Mouse (Mus musculus): ENCODE measurements around the gene Fat3. TPM values are rescaled to one million over a fixed set of nuclear protein-coding genes. Genes with fewer than 3 reads are reported as not detected.

Gene Fat3
- polyA plus RNA-seq, 1 experiment from 2014 or later: 0.44 TPM

DNA sequence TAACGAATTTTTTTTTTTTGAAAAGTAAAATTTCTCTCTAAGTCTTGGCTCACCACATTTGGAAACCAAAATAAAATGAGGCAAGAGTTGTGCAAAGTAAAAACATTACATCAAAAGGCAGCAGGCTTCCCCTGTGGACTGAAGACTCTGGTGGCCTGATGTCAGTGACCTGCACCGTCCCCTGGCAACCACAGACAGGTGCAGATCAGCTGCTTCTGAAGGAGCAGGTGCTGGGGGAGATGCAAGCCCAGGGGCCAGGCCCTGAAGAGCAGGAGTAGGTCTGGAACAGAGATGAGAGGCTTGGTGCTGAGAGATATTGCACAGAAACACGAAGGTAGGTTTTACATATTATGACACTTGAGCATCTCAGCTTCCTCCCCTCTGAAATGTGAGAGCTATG is 289.6 kb downstream of the Fat3 start:
- WGBS: 72% methylated on average over 3 of the region's 3 CpGs
- no peak overlapping the region for H3K4me3 ChIP-seq (ENCODE audit: low read length)
- H3K9ac ChIP-seq (ENCODE audit: low read depth, low read length): no peak overlapping the region
- H3K4me1 ChIP-seq (ENCODE audit: control insufficient read depth, insufficient read depth, low read length): peaks cover 9% of the 10 kb centered on the region; the same call in 1 of the 2 replicates
- no peak overlapping the region for H3K4me2 ChIP-seq (ENCODE audit: low read depth, low read length)
- ATAC-seq: no peak
- H3K36me3 ChIP-seq (ENCODE audit: control insufficient read depth, insufficient read depth, low read length): no peaks in the 10 kb centered on the region
- H3K27me3 ChIP-seq (replicated peaks; ENCODE audit: control insufficient read depth, insufficient read depth, low read length): no peaks in the 10 kb centered on the region
- H3K9me3 ChIP-seq (ENCODE audit: control insufficient read depth, low read length): no peaks in the 10 kb centered on the region
- H3K27ac ChIP-seq (ENCODE audit: low read length): no peak overlapping the region

DNA sequence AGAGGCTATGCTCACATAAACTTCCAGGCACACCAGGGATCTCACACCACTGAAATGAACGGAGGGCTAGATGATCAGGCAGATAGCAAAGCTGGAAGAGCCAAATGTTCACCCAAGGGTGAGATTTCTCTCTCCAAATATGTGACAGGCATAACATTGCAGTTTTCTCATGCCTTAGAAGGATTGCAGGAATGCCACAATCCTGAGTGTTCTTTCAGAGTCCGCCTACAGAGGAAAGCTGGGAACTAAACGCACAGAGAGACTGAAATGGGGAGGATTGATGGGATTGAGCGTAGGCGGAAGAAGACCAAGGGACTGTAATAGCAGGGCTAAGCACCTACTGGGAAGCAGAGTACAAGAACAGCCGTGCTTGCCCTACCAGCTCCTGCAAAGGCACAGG is 298.8 kb downstream of the Fat3 start:
- Histone ChIP-seq H3K36me3 (ENCODE audit: control insufficient read depth, insufficient read depth, low read length) (no peaks in the 10 kb centered on the region), H3K4me3 (ENCODE audit: low read length) (no peak overlapping the region), H3K4me2 (ENCODE audit: low read depth, low read length) (no peak overlapping the region), H3K9ac (ENCODE audit: low read depth, low read length) (no peak overlapping the region), H3K27me3 (replicated peaks; ENCODE audit: control insufficient read depth, insufficient read depth, low read length) (no peaks in the 10 kb centered on the region), H3K4me1 (ENCODE audit: control insufficient read depth, insufficient read depth, low read length) (no peaks in the 10 kb centered on the region), H3K9me3 (ENCODE audit: control insufficient read depth, low read length) (no peaks in the 10 kb centered on the region), H3K27ac (ENCODE audit: low read length) (no peak overlapping the region)
- WGBS: 61% methylated on average over 6 of the region's 6 CpGs
- no peak for ATAC-seq

DNA sequence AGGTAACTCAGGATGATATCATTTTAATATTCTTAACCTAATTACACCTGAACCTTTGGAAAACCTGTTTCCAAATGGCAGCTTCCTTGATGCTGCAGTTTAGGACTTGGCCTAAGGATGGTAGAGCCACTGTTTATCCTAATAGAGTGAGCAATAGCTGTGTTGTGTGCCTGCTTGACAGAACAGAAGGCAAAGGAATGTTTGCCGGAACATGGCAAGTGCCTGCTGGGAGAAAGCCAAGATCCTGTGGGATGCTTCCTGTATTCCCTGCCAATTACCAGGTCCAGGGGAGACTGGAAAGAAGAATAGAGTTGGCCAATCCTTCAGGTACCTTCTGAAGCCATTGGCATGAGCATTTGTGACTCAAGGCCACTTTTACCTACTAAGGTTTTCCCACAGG is 300.1 kb downstream of the Fat3 start:
- Histone ChIP-seq H3K27ac (ENCODE audit: low read length) (no peak overlapping the region), H3K27me3 (replicated peaks; ENCODE audit: control insufficient read depth, insufficient read depth, low read length) (no peaks in the 10 kb centered on the region), H3K9ac (ENCODE audit: low read depth, low read length) (no peak overlapping the region), H3K4me3 (ENCODE audit: low read length) (no peak overlapping the region), H3K36me3 (ENCODE audit: control insufficient read depth, insufficient read depth, low read length) (no peaks in the 10 kb centered on the region), H3K4me2 (ENCODE audit: low read depth, low read length) (no peak overlapping the region), H3K9me3 (ENCODE audit: control insufficient read depth, low read length) (no peaks in the 10 kb centered on the region), H3K4me1 (ENCODE audit: control insufficient read depth, insufficient read depth, low read length) (no peaks in the 10 kb centered on the region)
- ATAC-seq: no peak
- WGBS: 46% methylated on average over 1 of the region's 1 CpGs

DNA sequence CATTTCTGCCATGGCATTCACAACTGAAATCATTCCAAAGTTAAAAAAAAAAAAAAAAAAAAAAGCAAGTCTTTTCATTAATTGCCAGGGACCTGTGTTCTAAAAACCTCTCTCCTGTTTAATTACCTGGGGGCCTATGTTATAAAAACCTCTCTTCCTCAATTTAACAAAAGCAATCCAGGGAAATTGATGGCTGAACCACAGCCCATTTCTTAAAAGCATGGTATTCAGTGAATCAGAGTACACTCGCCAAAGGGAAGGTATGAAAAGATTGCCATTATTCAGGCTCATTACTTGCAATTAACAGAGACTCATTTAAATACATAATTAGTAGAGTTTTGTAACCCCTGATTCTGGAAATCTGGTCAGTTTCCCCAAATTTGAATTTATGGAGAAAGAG is 314.6 kb downstream of the Fat3 start:
- no peak for ATAC-seq

DNA sequence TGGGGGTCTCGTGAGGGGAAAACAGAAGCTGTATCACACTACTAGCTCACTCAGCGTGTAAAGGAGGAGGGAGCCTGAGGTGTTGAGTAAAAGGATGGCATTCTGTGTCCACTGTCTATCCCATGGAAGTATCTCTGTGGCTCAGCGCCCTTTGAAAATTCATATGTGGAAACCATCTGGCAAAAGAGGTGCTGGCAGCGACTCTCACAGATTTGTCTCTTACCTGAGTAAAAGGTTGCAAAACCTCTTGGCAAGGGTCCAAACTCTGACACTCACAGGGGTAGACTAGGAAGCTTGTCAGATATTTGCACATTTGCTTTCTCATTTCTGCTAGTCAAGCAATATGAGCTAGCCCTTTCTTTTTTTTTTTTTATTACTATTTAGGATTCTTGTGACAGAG is 331.8 kb downstream of the Fat3 start:
- no peak for ATAC-seq
- H3K4me1 ChIP-seq (ENCODE audit: control insufficient read depth, insufficient read depth, low read length): no peaks in the 10 kb centered on the region

More for the DNA sequence above, 314.6 kb downstream of the Fat3 start:
- Histone ChIP-seq H3K9ac (ENCODE audit: low read depth, low read length) (no peak overlapping the region), H3K36me3 (ENCODE audit: control insufficient read depth, insufficient read depth, low read length) (no peaks in the 10 kb centered on the region), H3K27me3 (replicated peaks; ENCODE audit: control insufficient read depth, insufficient read depth, low read length) (no peaks in the 10 kb centered on the region), H3K9me3 (ENCODE audit: control insufficient read depth, low read length) (no peaks in the 10 kb centered on the region), H3K4me2 (ENCODE audit: low read depth, low read length) (no peak overlapping the region), H3K27ac (ENCODE audit: low read length) (no peak overlapping the region), H3K4me1 (ENCODE audit: control insufficient read depth, insufficient read depth, low read length) (no peaks in the 10 kb centered on the region), H3K4me3 (ENCODE audit: low read length) (no peak overlapping the region)
- WGBS: 83% methylated on average over 1 of the region's 1 CpGs

DNA sequence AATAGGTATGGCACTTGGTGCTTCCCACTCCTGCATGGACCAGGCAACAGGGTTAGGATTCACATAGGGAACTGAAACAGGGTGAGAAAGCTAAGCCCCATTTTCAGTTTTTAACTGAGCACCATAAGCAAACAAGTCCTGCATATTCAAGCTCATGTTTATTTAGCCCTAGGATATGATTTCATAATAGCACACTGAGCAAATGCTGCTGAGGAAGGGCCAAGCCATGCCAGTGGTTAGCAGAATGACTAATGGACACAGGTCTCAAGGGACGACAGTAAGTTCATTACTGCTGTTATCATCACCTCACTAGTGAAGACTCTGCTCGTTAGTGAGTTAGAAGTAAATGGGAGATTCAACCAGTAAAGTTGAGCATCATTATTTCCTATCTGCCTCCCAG is 333.0 kb downstream of the Fat3 start:
- no peak for ATAC-seq
- H3K9me3 ChIP-seq (ENCODE audit: control insufficient read depth, low read length): no peaks in the 10 kb centered on the region
- no peaks in the 10 kb centered on the region for H3K27me3 ChIP-seq (replicated peaks; ENCODE audit: control insufficient read depth, insufficient read depth, low read length)
- H3K9ac ChIP-seq (ENCODE audit: low read depth, low read length): no peak overlapping the region
- H3K36me3 ChIP-seq (ENCODE audit: control insufficient read depth, insufficient read depth, low read length): no peaks in the 10 kb centered on the region
- WGBS: 59% methylated on average over 2 of the region's 2 CpGs
- no peak overlapping the region for H3K4me3 ChIP-seq (ENCODE audit: low read length)
- H3K4me1 ChIP-seq (ENCODE audit: control insufficient read depth, insufficient read depth, low read length): no peaks in the 10 kb centered on the region
- H3K27ac ChIP-seq (ENCODE audit: low read length): no peak overlapping the region
- H3K4me2 ChIP-seq (ENCODE audit: low read depth, low read length): no peak overlapping the region

More for the DNA sequence above, 331.8 kb downstream of the Fat3 start:
- H3K4me3 ChIP-seq (ENCODE audit: low read length): no peak overlapping the region
- 90% methylated on average over 4 of the region's 4 CpGs for WGBS
- H3K4me2 ChIP-seq (ENCODE audit: low read depth, low read length): no peak overlapping the region
- H3K36me3 ChIP-seq (ENCODE audit: control insufficient read depth, insufficient read depth, low read length): no peaks in the 10 kb centered on the region
- no peaks in the 10 kb centered on the region for H3K27me3 ChIP-seq (replicated peaks; ENCODE audit: control insufficient read depth, insufficient read depth, low read length)
- H3K9ac ChIP-seq (ENCODE audit: low read depth, low read length): no peak overlapping the region
- no peaks in the 10 kb centered on the region for H3K9me3 ChIP-seq (ENCODE audit: control insufficient read depth, low read length)
- no peak overlapping the region for H3K27ac ChIP-seq (ENCODE audit: low read length)

DNA sequence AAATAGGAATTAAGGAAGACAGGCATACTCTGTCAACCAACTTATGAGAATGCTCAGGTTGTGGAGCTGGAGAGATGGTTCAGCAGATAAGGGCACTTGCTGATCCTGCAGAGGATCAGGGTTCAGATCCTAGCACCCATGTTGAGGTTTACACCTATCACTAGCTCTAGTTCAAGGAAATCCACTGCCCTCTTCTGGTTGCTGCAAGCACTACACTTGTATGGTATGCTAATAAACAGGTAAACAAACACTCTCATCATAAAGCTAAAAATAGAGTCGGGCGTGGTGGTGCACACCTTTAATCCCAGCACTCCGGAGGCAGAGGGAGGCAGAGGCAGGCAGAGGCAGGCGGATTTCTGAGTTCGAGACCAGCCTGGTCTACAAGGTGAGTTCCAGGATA is 341.7 kb downstream of the Fat3 start:
- no peak for ATAC-seq
- Histone ChIP-seq H3K9ac (ENCODE audit: low read depth, low read length) (no peak overlapping the region), H3K9me3 (ENCODE audit: control insufficient read depth, low read length) (no peaks in the 10 kb centered on the region), H3K4me2 (ENCODE audit: low read depth, low read length) (no peak overlapping the region), H3K27ac (ENCODE audit: low read length) (no peak overlapping the region), H3K36me3 (ENCODE audit: control insufficient read depth, insufficient read depth, low read length) (no peaks in the 10 kb centered on the region), H3K4me3 (ENCODE audit: low read length) (no peak overlapping the region), H3K4me1 (ENCODE audit: control insufficient read depth, insufficient read depth, low read length) (no peaks in the 10 kb centered on the region), H3K27me3 (replicated peaks; ENCODE audit: control insufficient read depth, insufficient read depth, low read length) (no peaks in the 10 kb centered on the region)
- 97% methylated on average over 5 of the region's 5 CpGs for WGBS

DNA sequence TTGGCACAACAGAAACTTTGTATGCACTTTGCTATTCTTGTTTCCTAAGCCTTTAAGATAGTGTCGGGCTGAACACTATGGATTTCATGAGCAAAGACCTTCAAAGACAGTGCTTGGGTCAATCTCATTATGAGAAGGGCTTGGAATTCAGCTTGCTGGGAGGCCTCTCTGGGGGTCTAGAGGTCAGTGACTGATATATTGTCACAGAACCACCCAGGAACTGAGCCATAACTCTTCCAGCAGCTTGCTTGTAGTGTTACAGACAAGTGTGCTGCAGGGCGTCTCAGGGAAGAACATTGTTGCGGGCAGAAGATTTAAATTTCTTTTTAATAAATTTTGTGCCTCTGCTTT is 347.5 kb downstream of the Fat3 start:
- no peak overlapping the region for H3K9ac ChIP-seq (ENCODE audit: low read depth, low read length)
- no peaks in the 10 kb centered on the region for H3K4me1 ChIP-seq (ENCODE audit: control insufficient read depth, insufficient read depth, low read length)
- no peaks in the 10 kb centered on the region for H3K27me3 ChIP-seq (replicated peaks; ENCODE audit: control insufficient read depth, insufficient read depth, low read length)
- 52% methylated on average over 3 of the region's 3 CpGs for WGBS
- H3K9me3 ChIP-seq (ENCODE audit: control insufficient read depth, low read length): no peaks in the 10 kb centered on the region
- no peak overlapping the region for H3K27ac ChIP-seq (ENCODE audit: low read length)
- H3K4me3 ChIP-seq (ENCODE audit: low read length): no peak overlapping the region
- H3K4me2 ChIP-seq (ENCODE audit: low read depth, low read length): no peak overlapping the region
- H3K36me3 ChIP-seq (ENCODE audit: control insufficient read depth, insufficient read depth, low read length): no peaks in the 10 kb centered on the region
- ATAC-seq: no peak

DNA sequence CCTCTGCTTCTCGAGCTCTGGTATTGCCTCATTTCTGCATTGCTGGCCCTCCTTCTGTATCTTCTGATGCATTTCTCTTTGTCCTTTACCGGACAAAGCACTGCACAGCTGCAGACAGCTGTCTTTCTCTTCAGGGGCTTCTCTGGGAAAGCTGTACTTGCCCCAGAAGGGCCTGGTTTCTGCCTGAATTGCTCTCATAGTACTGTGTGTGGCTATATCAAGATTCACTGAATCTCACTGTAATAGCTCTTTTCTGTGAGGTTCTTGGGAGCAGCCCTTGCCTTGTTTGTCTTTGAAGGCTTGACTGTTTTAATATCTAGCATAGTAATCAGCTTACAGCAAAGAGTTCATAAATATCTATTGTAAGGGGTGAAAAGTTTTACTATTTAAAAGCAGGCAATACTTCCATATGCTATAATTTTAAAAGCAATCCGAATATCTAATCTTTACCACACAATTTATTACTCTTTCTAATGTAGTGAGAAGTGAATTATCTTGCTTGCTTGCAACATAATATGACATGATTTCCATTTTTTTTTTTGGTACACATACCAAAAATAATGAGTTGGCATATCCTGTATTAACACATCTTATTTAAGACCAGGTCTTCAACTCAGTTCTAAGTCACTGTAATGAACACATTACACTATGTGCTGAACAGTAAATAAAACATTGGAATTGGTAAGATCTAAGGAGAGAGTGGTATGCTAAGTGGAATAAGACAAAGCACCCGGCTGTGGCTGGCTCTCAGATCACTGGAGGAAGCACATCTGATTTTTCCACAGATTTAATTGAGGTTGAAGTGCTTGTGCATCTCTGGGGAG is 348.1 kb downstream of the Fat3 start:
- 49% methylated on average over 4 of the region's 4 CpGs for WGBS
- no peak overlapping the region for H3K4me2 ChIP-seq (ENCODE audit: low read depth, low read length)
- H3K27ac ChIP-seq (ENCODE audit: low read length): no peak overlapping the region
- ATAC-seq: no peak
- H3K9ac ChIP-seq (ENCODE audit: low read depth, low read length): no peak overlapping the region
- H3K4me1 ChIP-seq (ENCODE audit: control insufficient read depth, insufficient read depth, low read length): no peaks in the 10 kb centered on the region
- no peaks in the 10 kb centered on the region for H3K9me3 ChIP-seq (ENCODE audit: control insufficient read depth, low read length)
- no peak overlapping the region for H3K4me3 ChIP-seq (ENCODE audit: low read length)
- H3K36me3 ChIP-seq (ENCODE audit: control insufficient read depth, insufficient read depth, low read length): no peaks in the 10 kb centered on the region
- no peaks in the 10 kb centered on the region for H3K27me3 ChIP-seq (replicated peaks; ENCODE audit: control insufficient read depth, insufficient read depth, low read length)

DNA sequence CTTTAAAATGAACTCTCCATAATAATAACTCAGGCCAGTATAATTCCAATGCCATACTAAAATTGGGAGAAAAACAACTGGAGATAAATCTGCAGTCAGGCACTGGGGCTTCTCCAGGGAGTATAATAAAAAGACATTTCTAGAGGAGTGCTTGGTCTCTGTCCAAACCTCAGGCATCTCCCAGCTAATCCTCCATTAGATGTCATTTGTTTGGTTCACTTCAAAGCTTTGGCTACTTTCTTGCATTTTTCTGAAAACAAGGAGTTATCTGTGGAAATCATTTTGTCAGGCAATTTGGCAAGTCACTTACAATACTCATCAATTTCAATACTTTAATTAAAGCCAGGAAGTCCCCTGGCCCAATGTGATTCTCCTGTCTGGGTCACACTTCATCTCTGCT is 351.0 kb downstream of the Fat3 start:
- Histone ChIP-seq H3K4me1 (ENCODE audit: control insufficient read depth, insufficient read depth, low read length) (no peaks in the 10 kb centered on the region), H3K9ac (ENCODE audit: low read depth, low read length) (no peak overlapping the region), H3K27ac (ENCODE audit: low read length) (no peak overlapping the region), H3K4me2 (ENCODE audit: low read depth, low read length) (no peak overlapping the region), H3K27me3 (replicated peaks; ENCODE audit: control insufficient read depth, insufficient read depth, low read length) (no peaks in the 10 kb centered on the region), H3K36me3 (ENCODE audit: control insufficient read depth, insufficient read depth, low read length) (no peaks in the 10 kb centered on the region), H3K4me3 (ENCODE audit: low read length) (no peak overlapping the region), H3K9me3 (ENCODE audit: control insufficient read depth, low read length) (no peaks in the 10 kb centered on the region)
- no peak for ATAC-seq
